Mouse (Mus musculus) B cell, adult 2 months (primary cell): ENCODE measurements at regions not wholly inside any gene's neighbourhood (a gene's known extent, or its start where the extent isn't known, plus 50 kb on each side); places are given as distances from the start of the nearest gene placed in this dataset.

Source experiments
- DNase-seq, 2 experiments: peaks; one replicate each; pipeline ENCODE4 v3.0.0; 2022

DNA sequence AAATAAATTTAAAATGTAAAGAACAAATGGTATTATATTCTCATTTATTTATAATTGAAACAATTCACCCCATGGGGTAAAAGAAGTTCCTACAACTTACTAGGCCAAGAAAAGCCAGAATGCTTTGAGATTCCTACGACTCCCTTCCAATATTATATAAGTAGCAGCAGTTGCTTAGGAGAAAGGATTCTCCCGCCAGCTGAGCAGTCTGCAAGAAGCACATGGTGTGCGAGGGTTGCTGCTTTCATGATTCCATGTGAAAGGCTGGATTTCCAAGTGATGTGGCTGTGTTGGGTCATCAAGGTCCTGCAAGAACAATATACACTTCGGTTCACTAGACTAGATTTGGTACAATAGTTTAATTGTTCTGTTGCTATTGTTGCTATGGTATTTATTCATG, 659.6 kb upstream of the Kirrel3 start:
- no peak for DNase-seq

- DNase-seq, result no peak
Measured at GRCm38 (mm10) chr9:33827409-33827808, 658.3 kb upstream of the Kirrel3 start.

GRCm38 (mm10) chr9:33837666-33838380, 647.9 kb upstream of the Kirrel3 start:
- no peak for DNase-seq

GRCm38 (mm10) chr9:33849623-33850022, 636.1 kb upstream of the Kirrel3 start:
- no peak for DNase-seq

DNA sequence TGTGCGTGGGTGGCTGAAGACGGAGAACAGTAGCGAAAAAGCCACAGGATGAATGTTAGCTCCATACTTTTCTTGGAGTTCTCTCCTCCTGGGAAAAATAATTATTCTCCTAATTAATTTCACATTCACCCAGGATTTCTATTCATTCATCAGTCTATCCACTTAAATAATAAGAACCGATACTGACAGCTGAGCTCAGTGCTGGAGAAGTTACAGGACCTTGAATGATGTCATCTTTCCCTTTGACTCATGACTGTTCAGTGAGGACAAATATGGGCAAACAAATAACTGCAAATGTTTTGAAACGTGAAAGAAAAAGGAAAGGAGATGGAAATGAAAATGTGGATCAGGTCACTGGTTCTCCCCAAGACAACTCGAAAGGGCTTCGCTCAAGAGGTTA, 635.7 kb upstream of the Kirrel3 start:
- no peak for DNase-seq

DNA sequence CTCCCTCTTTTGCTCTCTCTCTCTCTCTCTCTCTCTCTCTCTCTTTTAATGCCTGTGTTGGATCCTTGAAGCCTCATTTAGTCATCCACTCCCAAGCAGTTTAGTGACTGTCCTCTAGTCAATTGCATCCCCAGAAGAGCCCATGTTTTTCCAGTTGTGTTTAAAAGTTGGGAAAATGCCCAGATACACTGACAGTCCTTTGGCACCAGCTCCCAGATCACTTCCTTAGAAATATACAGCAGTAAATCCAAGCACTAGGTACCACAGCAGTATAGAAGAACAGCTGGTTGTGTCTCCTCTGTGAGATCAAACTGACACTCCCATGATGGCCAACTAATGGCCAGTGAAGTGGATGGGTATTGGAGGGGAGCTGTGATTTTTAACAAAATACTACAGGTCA, 634.7 kb upstream of the Kirrel3 start:
- no peak for DNase-seq

- DNase-seq, result no peak
Measured at GRCm38 (mm10) chr9:33856169-33856568, 629.5 kb upstream of the Kirrel3 start.

GRCm38 (mm10) chr9:33858511-33858910, 627.2 kb upstream of the Kirrel3 start:
- no peak for DNase-seq

DNA sequence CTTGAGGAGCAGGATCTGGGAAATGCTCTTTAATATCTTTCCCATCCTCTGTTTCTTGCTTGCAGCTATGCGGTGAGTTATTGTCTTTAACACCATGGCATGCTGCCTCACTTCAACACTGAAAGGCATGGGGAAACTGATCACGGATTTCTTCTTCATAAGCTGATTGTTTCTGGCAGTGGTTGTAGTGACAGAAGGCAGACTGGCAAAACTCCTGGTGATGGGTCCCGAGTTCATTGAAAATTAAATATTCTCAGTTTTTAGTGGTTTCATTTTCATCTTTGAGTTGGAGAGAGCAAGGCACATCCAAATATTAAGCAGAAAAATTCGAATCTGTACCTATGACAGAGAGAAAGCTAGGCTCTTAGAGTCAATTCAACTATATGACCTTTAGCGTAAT, 617.0 kb upstream of the Kirrel3 start:
- DNase-seq, result no peak

DNA sequence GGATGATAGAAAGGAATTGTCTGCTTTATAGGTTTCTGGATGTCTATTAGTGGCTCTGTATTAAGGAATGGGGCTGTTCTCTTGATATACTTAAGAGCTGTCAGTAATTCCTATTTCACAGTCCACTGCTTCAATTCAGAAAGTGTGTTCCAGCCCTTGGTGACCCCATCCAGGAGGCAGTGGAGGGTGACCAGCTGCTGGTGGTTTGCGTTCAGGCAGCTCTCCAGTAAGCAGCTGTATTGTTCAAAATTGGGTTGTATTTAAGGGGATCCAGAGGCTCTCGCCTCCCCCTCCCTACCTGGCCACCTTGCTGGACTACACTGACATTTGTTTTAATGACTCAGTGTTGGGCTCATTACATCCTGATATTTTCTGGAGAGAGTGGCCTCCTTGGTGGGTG, 598.4 kb upstream of the Kirrel3 start:
- DNase-seq, result no peak

- no peak for DNase-seq
Measured at GRCm38 (mm10) chr9:33892001-33892400, 593.7 kb upstream of the Kirrel3 start.

DNA sequence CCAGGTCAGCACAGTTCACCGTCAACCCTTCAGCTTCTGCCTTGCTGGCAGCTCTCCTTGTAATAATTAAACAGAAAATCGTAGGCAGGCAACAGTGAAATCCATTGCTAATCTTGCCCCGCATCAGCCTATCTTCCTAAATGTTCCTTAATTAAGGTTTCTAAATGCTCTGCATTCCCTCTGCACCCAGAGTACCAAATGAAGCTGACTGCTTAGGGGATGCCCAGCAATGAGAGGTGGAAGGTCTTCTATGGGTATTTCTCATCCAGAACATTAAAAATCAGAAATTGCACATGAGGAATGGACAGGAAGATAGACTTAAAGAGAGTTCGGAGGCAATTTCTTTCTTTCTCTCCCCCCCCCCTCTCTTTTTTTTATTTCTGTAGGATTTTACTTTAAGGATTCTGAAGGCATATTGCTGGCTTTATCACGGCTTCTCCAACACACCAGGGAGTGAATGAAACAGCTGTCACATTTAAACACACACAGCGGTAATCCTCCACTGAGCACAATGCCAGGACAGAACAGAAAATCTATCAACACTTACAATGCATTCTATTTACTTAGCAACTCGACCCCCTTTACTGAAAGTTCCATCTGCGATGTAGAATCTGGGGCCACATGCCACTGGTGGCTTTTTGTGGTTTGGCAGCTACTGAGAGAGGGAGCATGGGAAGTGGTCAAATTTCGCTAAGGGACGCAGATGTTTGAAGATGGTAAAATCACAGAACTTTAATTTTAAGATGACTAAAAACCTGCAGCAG, 584.2 kb upstream of the Kirrel3 start:
- DNase-seq, result no peak

DNA sequence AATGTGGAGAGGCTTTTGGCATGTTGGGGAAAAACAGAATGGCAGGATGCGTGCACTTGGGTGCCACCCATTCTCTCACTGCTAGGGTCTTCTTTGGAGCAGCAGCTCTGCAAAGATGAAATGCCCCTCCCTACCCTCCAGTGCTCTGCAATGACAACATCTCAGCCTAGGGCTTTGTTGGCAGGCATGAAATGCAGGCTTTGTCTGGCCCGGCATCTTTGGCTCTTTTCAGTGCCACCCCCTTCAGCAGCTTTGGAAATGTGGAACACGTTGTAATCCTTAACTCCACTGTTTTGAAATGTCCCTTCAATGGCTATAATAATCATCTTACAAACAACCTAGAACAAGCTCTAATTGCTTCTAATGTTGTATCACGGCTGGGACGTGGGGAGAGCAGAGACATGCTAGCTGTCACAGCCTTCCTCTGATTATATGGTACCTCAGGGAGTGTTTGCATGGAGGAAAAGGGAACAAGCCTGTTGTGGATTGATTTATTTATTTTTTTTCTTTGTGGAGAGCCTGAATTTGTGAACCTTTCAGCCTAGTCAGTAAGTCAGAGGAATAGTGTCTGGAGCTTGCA, 581.6 kb upstream of the Kirrel3 start:
- no peak for DNase-seq

DNA sequence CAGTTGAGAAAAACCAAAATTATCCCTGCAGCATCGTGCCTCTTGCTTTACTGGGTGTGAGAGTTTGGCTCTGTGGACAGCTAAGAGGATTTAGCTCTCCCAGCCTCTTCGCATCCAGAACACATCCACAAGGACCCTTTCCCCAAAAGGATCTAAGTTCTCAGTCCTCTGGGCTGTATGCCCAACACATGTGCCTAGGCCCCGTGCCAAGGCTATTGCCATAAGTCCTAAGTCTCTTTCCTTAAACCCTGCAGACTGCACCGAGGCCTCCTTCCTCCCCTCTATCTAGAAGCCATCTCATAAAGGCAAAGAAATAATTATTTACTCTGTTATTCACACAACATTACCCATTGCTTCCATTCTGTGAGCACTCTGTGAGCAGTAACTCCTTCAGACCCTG, 570.8 kb upstream of the Kirrel3 start:
- no peak for DNase-seq

- DNase-seq, result no peak
Measured at GRCm38 (mm10) chr9:33915349-33916056, 570.2 kb upstream of the Kirrel3 start.

- no peak for DNase-seq
Measured at GRCm38 (mm10) chr9:33930286-33930685, 555.4 kb upstream of the Kirrel3 start.

DNA sequence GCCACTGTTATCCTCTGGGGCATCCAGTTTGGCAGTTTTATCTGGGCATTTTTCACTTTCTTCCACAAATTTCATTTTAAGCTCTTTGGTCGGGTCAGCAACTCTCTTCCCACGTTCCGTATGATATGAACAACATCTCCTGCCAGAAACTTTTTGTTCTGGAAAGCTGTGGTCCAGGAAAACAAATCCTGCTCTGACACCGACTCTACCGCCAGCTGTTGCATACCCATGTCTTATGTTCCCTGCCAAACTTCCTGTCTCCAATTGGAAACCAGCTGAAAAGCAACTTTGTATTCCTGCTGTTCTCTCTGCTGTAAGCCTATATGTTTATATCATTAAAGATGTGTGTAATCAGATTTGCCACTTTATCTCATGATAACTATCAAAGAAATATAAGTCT, 551.6 kb upstream of the Kirrel3 start:
- DNase-seq, result no peak

GRCm38 (mm10) chr9:33954319-33954718, 531.4 kb upstream of the Kirrel3 start:
- DNase-seq, result no peak
